Mouse (Mus musculus): ENCODE data around the gene Nova2.

Gene Nova2

DNA sequence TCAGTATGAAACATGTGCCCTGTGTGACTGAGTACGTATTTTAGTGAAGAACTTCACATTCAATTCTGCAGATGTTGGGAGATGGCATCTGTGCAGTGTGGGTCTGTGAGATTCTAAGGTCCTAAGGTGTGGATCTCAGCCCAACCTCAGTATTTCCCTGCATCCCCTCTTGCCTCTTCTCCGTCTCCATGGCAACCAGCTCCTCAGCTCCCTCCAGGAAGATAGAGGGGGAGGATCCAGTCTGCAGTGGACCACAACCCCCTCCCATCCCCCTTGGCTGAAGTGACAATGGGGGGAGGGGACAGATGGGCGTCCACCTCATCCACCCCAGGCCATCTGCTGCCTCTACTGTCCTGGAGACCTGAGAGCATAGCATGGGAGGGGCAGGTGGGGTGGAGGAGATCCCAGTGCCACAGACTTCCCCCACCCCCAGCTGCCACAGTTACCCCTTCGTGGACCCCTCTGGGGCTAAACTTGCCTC lies 1.9 kb upstream of the Nova2 start:
- DNase-seq (ENCODE audit: low spot score in 2 of 2): peak; percentile 43 to 63

DNA sequence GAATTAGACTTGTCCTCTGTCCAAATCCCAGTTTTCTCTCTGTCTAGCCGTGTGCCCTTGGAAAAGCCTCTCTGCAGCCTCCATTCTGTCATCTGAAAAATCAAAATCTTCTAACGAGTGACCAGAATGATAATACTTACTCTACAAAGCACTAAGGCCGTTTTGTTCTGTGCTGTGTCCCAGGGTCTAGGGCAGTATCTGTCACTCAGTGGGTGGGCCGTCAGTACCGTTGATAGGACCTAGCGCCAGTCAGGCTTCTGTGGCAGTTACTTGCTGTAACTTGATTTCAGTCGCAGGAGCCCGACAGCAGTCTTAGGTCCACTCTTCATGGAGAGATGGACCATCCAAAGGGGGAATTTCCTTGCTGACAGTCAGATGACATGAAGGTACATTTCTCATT lies 1.4 kb upstream of the Nova2 start:
- DNase-seq (ENCODE audit: low spot score in 2 of 2): no peak

DNA sequence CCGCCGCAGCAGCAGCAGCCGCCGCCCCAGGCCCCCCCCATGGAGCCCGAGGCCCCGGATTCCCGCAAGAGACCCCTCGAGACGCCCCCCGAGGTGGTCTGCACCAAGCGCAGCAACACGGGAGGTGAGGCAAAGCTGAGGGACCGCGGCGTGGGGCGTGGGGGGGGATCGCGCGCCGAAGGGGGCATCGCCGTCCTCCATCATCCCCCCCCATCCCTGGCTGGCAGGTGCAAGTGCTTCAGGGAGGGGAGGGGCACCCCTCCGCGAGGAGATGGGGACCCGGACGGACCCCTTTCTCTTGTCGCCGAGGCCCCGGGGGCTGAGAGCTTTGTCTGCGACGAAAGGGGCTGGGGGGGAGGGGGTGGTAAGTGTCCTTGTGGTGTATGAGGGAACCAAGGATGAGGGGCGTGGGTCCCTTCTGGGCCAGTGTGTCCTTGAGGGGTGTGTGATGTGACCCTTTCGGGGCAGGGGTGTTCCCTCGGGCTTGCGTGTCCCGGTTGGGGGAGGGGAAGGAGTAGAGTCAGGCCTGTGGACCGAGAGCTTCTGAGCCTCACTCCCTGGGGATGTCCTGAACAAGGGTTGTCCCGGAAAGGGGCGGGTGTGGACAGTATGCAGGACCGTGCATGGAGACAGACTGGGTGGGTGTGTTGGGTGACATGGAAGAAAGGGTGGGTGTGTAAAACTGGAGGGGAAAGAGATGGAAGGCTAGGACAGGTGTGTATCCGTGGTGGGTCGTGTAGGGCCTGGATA lies 528 bp downstream of the Nova2 start:
- DNase-seq (ENCODE audit: low spot score in 2 of 2): peak in 1 of 2 experiments; percentile 40

DNA sequence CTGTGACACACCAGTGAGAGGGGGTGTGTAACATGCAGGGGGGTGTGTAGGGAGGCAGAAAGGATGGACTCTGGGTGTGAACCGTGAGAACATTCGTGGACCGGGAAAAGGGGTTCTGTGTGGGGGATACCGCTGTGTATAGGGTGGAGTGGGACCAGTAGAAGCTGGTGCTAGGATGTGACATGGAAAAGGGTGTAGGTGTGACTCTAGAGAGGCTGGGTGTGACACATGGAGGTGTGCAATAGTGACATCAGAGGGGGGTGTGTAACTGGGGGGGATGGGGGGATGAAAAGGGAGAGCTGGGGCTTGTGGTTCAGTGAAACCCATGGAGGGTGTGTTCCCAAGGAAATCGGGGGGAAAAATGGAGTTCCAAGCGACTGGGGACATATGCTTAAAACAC lies 1.2 kb downstream of the Nova2 start:
- DNase-seq (ENCODE audit: low spot score in 2 of 2): peak in 1 of 2 experiments; percentile 21

DNA sequence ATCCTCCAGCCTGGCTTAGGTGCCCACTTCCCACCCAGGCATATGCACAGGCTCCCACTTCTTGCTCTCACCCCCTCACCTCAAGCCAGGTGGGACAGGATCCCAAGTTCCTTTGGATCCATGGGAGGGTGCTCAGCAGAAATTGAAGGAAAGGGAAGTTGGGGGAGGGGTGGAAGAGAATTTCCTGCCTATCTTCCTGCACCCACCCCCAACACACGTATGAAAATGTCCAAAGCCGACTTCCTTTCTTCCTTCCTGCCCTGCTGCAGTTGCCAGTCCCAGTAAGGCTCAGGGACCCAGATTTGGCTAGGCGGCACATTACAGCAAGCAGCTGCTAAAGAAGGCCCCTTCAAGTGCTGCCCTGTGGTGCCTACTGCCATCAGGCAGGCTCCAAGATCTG lies 2.1 kb downstream of the Nova2 start:
- no peak for DNase-seq (ENCODE audit: low spot score in 2 of 2)

DNA sequence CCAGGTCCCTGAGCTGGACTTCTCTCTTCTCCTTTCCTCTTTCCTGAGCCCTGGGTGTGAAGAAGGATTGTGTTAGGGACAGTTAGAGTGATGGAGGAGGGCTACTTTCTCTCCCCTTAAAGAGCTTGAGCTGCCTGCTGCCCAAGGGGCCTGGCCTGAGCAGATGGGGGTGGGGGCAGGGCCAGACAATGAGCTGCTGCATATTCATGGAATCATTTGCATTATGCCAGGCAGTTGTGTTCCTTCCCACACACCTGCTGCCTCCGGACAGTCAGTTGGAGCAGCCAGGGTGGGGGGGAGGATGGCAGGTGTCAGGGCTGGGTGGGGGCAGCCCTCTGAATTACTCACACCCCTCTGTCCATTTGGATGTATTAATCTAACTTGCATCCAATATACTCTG lies 16.7 kb downstream of the Nova2 start:
- peak in 1 of 2 experiments; percentile 54 for DNase-seq (ENCODE audit: low spot score in 2 of 2)

DNA sequence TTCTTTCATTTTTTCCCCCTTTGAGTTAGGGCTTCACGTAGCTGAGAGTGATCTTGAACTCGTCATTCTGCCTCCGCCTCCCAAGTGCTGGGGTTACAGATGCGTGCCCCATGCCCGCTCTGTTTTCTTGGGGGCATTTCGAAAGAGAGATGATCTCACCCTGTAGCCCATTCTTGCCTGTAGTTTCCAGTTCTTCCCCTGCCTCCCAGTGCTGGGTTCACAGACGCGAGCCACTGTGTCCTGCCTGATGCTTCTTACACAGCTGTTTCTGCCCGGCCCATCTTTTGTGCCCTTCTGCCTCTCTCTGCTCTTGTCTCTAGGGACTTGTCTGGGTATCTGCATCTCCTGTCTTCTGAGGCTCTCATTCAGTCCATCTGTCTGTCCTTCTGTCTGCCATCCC lies 17.1 kb downstream of the Nova2 start:
- DNase-seq (ENCODE audit: low spot score in 2 of 2): no peak

DNA sequence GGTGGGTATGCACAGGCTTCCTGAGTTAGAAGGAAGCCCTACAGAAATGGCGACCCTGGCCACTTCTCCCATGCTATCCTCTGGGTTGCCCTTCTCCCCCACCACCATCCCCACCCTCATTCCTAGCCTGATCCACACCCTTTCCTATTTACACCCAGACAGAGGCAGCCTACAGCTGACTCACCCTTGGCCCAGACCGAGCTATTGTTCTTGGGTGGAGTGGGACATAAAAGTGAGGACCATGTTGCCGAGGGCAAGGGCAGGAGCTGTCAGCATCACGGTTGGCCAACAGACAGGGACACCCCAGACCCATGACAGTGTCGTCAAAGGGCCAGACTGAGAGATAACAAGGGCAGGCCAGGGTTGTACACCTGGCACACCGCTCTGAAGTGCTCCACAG lies 22.5 kb downstream of the Nova2 start:
- no peak for DNase-seq (ENCODE audit: low spot score in 2 of 2)

DNA sequence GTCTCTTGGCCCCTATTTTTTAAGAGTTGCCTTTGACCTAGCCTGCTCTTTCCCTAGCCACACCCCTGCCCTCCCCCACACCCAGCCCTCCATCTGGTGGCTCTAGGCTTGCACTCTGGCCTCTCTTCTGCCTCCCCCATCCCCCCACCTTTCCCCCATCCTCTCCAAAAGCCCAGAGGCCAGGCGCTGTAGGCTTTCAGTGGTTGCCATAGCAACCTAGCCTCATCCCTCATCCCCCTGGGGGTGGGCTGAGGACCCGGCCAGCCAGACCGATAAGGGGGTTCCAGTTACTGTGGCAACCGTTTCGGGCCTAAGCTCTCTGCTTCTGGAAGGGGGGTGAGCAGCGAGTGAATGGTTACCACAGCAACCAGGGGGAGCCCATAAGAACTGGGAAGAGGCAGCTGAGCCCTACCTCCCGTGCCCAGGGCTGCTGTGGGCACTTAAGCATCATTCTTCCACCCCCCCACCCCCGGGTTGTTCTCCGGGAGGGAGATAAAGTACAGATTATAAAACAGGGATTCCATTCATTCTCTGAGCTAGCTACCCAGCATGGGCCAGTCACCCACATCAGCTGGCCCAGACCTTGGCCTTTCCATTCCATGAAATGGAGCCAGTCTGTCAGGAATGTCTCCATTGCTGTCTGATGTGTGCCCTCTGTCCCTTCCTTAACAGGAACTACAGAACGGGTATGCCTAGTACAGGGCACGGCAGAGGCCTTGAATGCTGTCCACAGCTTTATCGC lies 24.3 kb downstream of the Nova2 start:
- DNase-seq (ENCODE audit: low spot score in 2 of 2): peak in 1 of 2 experiments; percentile 41

DNA sequence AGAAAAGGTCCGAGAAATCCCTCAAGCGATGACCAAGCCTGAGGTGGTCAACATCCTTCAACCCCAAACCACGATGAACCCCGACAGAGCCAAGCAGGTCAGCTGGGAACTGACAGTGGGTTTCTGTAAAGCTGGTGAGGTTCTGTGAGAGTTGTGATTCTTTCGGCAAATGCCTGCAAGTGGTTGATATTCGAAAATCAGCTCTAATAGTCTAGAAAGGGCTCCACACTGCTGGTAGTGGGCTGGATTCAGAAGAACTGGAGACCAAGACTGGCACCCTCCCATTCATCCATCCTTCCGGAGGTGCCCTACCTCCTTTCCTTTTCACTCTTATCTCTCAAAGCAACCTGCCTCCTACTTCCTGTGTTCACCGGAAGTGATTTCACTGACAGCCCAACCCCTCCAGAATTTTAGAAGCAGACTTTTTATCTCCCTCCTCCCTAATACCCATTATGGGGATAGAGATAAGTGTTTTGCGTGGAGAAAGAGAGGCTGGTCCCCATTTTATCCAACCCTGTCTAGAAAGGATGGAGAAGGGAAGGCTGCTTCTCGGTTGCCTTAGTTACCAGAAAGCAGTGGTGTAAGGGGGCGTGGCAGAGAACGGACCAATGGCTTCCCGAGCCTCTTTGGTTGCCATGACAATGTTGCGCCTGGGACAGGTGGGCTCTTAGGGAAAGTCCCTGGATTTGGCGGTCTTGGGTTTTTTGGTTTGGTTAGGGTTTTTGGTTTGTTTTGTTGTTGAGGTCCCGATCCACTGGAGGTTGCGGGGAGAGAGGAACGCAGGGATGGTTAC lies 25.0 kb downstream of the Nova2 start:
- DNase-seq (ENCODE audit: low spot score in 2 of 2): no peak

DNA sequence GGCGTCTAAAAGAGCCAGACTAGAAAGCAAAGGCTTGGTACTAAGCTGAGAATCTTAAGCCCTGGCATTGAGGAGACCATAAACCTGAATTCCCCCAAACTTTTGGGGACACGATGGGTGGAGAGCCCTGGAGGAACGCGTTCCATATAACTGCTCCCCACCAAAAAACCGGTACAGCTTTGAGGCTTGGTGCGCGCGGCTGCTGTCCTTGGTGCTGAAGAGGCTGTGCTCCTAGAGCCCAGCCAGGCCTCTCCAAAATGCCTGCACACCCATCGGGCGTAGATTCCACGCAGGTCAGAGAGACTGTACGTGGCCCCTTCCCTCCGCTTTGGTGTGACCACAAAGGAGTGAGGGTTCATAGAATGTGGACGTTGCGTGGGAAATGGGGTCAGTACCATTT lies 25.7 kb downstream of the Nova2 start:
- DNase-seq (ENCODE audit: low spot score in 2 of 2): no peak

DNA sequence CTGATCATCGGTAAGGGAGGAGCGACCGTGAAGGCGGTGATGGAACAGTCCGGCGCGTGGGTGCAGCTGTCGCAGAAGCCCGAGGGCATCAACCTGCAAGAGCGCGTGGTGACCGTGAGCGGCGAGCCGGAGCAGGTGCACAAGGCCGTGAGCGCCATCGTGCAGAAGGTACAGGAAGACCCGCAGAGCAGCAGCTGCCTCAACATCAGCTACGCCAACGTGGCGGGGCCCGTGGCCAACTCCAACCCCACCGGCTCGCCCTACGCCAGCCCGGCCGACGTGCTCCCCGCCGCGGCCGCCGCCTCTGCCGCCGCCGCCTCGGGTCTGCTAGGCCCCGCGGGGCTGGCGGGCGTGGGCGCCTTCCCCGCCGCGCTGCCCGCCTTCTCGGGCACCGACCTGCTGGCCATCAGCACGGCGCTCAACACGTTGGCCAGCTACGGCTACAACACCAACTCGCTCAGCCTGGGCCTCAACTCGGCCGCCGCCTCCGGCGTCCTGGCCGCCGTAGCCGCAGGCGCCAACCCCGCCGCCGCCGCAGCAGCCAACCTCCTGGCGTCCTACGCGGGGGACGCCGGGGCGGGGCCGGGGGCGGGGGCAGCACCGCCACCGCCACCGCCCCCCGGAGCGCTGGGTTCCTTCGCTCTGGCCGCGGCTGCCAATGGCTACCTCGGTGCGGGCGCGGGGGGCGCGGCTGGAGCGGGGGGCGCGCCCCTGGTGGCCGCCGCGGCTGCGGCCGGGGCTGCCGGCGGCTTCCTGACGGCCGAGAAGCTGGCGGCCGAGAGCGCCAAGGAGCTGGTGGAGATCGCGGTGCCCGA lies 32.1 kb downstream of the Nova2 start:
- DNase-seq (ENCODE audit: low spot score in 2 of 2): peak; percentile 62 to 70

DNA sequence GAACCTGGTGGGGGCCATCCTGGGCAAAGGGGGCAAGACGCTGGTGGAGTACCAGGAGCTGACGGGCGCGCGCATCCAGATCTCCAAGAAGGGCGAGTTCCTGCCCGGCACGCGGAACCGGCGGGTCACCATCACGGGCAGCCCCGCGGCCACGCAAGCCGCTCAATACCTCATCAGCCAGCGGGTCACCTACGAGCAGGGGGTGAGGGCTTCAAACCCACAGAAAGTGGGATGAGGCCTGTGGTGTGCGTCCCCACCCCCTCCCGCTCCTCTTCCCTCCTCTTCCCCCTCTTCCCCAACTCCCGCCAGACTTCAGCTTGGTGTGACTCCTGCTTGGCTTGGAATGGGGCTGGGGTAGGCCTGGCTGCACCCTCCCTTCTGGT lies 32.7 kb downstream of the Nova2 start:
- no peak for DNase-seq (ENCODE audit: low spot score in 2 of 2)

DNA sequence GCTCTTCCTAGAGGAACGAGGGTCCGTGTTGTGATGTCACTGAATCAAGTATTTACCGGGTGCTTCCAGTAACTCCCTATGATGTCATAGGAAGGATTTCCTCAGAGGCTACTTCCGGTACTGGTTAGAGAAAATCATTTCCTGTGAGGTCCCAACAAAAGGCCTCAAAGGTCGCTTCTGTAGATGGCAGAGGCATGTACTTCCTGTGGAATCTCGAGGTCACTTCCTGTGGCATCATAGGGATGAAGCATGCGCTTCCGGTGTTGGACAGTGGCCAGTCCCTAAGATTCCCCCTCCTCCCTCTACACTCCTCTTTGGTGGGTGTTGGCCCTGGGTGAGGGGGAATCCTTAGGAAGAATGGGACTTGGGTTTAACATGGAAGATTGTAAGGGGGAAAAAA lies 33.8 kb downstream of the Nova2 start:
- no peak for DNase-seq (ENCODE audit: low spot score in 2 of 2)

DNA sequence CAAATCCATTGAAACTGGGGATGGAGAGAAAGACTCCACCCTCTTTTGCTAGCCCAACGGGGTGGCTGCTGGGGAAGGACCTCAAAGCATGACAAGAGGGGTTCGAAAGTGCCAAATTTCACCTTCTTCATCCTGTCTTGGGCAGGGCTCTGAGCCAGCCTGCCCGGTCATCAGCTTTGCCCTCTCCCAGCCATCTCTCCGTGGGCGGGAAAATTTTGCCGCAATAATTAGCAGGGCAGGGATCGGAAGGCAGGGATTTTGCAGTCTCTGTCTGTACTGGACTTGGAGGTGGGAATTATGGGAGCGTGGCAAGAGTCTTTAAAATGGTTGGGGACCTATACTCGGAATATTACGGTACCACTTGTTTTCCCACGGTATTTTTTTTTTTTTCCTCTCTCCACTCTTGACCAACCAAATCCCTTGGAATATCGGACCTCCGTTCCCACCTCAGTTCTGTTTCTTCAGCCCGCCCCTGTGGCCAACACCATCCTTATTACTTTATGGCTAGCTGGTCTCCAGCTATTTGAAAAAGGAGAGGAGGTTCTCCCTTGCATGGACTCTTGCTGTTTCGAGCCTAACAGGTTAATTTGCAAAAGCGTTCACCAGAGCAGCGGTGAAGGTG lies 36.6 kb downstream of the Nova2 start:
- DNase-seq (ENCODE audit: low spot score in 2 of 2): no peak

DNA sequence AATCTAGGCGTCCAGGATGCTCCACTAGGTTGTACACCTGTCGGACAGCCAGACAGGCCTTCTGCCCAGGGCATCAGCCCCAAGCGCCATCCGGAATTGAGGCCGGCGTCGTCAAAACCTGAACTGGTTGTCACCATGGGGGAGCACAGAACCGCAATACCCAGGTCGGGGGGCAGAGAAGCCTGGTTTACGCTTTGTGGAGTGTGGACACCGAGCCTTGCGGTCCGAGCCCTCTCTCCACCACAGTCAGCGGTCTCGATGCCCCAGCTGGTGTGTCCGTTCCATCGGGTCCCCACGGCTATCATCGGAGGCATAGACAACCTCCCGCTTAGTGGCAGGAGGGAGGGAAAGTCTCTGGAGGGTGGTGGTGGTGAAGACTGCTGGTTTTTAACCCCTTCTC lies 37.1 kb downstream of the Nova2 start:
- DNase-seq (ENCODE audit: low spot score in 2 of 2): no peak

DNA sequence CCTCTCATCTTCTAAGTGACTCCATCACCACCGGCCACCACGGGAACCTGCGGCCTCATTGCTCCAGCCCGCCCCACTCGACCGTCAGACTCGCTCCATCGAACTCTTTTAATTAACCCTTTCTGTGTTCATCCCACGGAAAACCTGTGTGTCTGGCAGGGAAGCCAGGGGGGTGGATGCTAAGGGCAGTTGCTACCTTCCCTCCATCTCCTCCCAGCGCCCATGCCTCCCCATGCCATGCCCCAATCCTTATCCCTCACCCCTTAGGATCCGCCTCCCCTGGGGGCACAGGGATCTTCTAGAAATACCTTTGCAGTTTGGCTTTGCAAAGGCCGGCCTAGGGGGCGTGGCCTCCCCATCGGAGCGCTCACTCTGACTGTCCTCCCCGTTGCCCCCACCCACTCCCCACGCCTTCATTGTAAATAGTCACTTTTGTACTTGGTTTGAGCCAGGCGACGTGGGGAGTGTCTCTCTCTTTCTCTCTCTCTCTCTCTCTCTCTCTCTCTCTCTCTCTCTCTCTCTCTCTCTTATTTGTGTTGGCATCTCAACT lies 37.7 kb downstream of the Nova2 start:
- no peak for DNase-seq (ENCODE audit: low spot score in 2 of 2)

DNA sequence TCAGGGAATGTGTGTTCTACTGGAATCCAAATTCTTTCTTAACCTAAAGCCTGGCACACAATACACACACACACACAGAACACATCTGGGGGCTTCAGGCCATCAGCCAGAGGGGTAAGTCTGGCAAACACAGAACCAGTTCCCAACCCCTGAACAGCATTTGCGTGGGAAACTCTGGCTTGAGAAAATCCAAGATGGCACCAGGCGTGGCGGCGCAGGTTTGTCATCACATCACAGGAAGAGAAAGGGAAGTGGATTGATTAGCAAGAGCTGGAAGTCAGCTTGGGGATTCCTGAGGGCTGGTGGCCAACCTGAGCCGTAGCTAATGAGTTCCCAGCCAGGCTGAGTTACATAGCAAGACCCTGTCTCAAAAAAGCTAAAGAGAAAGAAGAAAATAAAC lies 39.6 kb downstream of the Nova2 start:
- no peak for DNase-seq (ENCODE audit: low spot score in 2 of 2)

DNA sequence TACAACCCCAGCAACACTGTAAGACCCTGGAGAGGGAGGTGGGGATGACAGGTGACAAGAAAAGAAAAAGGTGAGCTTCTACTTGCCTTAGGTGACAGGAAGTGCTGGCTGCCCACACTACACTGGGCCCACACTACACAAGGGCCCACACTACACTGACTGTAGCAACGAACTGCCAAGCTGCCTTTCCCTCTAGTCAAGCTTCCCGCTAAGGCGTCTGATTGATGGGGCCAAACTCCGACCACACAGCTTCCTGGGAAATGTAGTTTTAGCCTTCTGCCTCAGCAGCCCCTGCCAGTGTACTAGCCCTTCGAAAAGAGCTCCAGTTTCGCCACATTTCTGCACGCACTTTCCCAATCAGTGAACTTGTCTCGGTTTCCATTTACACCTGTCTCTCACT lies 41.9 kb downstream of the Nova2 start:
- no peak for DNase-seq (ENCODE audit: low spot score in 2 of 2)

DNA sequence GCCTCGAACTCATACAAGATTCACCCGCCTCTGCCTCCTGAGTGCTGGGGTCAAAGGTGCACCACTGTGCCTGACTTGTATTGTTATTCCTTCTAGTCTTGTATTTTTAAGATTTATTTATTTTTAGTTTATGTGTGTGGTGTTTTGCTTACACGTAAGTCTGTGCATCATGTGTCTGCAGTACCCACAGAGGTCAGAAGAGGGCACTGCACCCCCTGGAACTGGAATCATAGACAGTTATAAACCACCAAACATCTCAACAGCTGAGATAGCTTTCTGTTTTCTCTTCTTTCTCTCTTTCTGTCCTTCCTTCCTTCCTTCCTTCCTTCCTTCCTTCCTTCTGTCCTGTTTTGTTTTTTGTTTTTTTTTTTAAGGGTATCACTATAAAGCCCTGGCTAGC lies 45.3 kb downstream of the Nova2 start:
- no peak for DNase-seq (ENCODE audit: low spot score in 2 of 2)

DNA sequence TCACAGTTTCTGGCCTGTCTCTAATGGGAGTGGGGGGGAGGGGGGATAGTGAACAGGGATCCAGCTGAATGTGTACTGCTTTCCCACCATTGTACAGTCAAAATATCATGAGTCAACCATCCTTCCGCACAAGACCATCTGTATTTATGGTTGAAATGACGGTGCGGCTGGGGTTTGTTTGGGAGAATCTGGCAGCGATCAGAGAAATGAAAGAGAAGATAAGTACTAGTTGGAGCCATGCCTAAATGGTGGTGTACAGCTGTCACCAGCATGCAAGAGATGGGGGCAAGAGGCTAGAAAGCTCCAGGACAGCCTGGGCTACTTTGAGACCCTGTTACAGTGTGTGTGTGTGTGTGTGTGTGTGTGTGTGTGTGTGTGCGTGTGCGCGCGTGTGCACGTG lies 52.7 kb downstream of the Nova2 start:
- peak in 1 of 2 experiments; percentile 52 for DNase-seq (ENCODE audit: low spot score in 2 of 2)

Data from right cerebral cortex, adult 2 months (tissue).